Mouse (Mus musculus): ENCODE results near the gene Gng7. TPM values are rescaled to one million over a fixed set of nuclear protein-coding genes. Genes with fewer than 3 reads are reported as not detected.
"Not testable (repeated sequence)": the region's sequence is repeated elsewhere in the genome, so short reads cannot be mapped to it uniquely, and the experiment has no call there.

Gng7 gene
- polyA plus RNA-seq, 1 experiment from 2014 or later: 5.2 TPM

DNA sequence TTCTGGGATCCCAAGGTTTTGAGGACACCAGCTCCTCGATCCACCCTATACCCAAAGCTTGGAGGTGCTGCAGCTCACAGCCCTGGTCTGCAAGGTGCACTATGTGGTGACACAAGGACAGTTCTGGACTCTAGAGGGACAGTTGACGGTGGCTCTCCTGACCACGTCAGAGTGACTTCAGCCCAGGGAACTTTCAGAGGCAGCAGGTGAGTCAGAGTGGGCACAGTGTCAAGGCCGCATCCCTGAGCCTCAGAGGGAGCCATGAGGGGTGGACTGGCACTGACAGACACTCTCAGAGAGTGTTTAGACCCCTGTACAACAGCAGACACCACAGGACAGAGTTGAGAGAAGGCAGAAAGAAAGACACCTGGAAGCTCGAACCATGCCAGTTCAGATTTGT, 37.8 kb upstream of the Gng7 start:
- Histone ChIP-seq H3K27ac (ENCODE audit: low read length) (no peak overlapping the region), H3K4me1 (ENCODE audit: control insufficient read depth, insufficient read depth, low read length) (no peaks in the 10 kb centered on the region), H3K9ac (ENCODE audit: low read length) (no peak overlapping the region), H3K4me2 (ENCODE audit: low read depth, low read length) (no peak overlapping the region), H3K36me3 (ENCODE audit: control insufficient read depth, insufficient read depth, low read length) (peaks cover 30% of the 10 kb centered on the region), H3K27me3 (ENCODE audit: control insufficient read depth, insufficient read depth, low read length) (no peaks in the 10 kb centered on the region), H3K4me3 (replicated peaks; ENCODE audit: low read length) (no peak overlapping the region), H3K9me3 (replicated peaks; ENCODE audit: control insufficient read depth, low read length) (no peaks in the 10 kb centered on the region)
- no peak for ATAC-seq (ENCODE audit: insufficient read depth, low FRiP score)
- 90% methylated on average over 5 of the region's 5 CpGs for WGBS

DNA sequence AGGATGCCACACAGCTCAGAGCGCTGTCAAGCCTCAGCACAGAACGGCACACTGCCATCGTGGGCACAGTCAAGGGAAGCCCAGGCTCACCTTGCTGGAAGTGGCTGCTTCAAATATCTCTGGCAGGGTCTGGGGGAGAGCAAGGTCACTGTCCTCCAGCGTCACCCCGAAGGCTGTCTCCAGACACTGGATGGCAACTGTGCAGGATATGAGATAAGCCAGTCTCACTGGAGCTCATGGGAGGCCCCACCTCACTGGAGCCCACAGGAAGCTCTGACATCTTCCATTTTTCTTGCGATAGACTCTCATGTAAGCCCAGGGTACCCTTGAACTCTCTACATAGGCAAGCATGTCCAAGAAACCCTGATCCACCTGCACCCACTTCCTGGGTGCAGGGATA, 36.4 kb upstream of the Gng7 start:
- Histone ChIP-seq H3K4me3 (replicated peaks; ENCODE audit: low read length) (no peak overlapping the region), H3K27me3 (ENCODE audit: control insufficient read depth, insufficient read depth, low read length) (no peaks in the 10 kb centered on the region), H3K36me3 (ENCODE audit: control insufficient read depth, insufficient read depth, low read length) (peaks cover 30% of the 10 kb centered on the region), H3K4me1 (ENCODE audit: control insufficient read depth, insufficient read depth, low read length) (no peaks in the 10 kb centered on the region), H3K27ac (ENCODE audit: low read length) (no peak overlapping the region), H3K9me3 (replicated peaks; ENCODE audit: control insufficient read depth, low read length) (no peaks in the 10 kb centered on the region), H3K9ac (ENCODE audit: low read length) (no peak overlapping the region), H3K4me2 (ENCODE audit: low read depth, low read length) (no peak overlapping the region)
- no peak for ATAC-seq (ENCODE audit: insufficient read depth, low FRiP score)
- WGBS: 96% methylated on average over 6 of the region's 6 CpGs

DNA sequence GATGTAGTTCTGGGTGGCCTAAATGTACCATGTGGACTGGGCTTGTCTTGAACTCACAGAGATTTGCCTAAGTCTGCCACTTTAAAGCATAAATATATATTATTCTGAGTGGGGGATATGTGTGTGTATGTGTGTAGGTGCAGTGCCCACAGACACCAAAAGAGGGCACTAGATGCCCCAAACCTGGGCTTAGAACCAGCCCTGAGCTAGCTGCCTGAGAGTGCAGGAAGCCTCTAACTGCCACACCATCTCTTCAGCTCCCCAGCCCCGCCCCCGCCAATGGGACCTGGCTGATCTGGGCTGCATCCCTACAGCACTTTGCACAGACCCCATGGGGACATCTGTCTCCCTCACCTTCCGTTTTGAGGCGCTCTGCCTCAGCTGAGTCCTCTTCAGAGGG, 35.9 kb upstream of the Gng7 start:
- H3K4me1 ChIP-seq (ENCODE audit: control insufficient read depth, insufficient read depth, low read length): no peaks in the 10 kb centered on the region
- H3K36me3 ChIP-seq (ENCODE audit: control insufficient read depth, insufficient read depth, low read length): peaks cover 30% of the 10 kb centered on the region

DNA sequence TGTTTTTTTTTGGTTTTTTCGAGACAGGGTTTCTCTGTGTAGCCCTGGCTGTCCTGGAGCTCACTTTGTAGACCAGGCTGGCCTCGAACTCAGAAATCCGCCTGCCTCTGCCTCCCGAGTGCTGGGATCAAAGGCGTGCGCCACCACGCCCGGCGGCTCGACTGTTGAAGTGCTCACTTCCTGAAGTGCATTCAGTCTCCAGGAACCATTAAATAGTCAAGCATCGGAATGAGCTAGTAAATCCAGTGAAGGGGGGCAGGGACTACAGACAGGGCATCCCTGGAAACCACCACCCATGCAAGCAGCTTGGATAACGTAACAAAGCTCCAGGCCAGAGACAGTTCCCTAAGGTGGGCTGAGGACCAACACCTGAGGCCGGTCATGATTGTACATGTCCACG, 30.5 kb upstream of the Gng7 start:
- H3K4me3 ChIP-seq (replicated peaks; ENCODE audit: low read length); H3K9ac ChIP-seq (ENCODE audit: low read length); H3K9me3 ChIP-seq (replicated peaks; ENCODE audit: control insufficient read depth, low read length); H3K4me2 ChIP-seq (ENCODE audit: low read depth, low read length); H3K27me3 ChIP-seq (ENCODE audit: control insufficient read depth, insufficient read depth, low read length); ATAC-seq (ENCODE audit: insufficient read depth, low FRiP score); H3K27ac ChIP-seq (ENCODE audit: low read length); H3K4me1 ChIP-seq (ENCODE audit: control insufficient read depth, insufficient read depth, low read length): not testable (repeated sequence)
- 87% methylated on average over 14 of the region's 14 CpGs for WGBS
- peaks cover 31% of the 10 kb centered on the region; the same call in 1 of the 2 replicates for H3K36me3 ChIP-seq (ENCODE audit: control insufficient read depth, insufficient read depth, low read length)

More for the DNA sequence above, 35.9 kb upstream of the Gng7 start:
- no peak for ATAC-seq (ENCODE audit: insufficient read depth, low FRiP score)
- no peaks in the 10 kb centered on the region for H3K27me3 ChIP-seq (ENCODE audit: control insufficient read depth, insufficient read depth, low read length)
- H3K4me3 ChIP-seq (replicated peaks; ENCODE audit: low read length): no peak overlapping the region
- no peak overlapping the region for H3K9ac ChIP-seq (ENCODE audit: low read length)
- H3K4me2 ChIP-seq (ENCODE audit: low read depth, low read length): no peak overlapping the region
- H3K27ac ChIP-seq (ENCODE audit: low read length): no peak overlapping the region
- WGBS: 89% methylated on average over 4 of the region's 4 CpGs
- no peaks in the 10 kb centered on the region for H3K9me3 ChIP-seq (replicated peaks; ENCODE audit: control insufficient read depth, low read length)

DNA sequence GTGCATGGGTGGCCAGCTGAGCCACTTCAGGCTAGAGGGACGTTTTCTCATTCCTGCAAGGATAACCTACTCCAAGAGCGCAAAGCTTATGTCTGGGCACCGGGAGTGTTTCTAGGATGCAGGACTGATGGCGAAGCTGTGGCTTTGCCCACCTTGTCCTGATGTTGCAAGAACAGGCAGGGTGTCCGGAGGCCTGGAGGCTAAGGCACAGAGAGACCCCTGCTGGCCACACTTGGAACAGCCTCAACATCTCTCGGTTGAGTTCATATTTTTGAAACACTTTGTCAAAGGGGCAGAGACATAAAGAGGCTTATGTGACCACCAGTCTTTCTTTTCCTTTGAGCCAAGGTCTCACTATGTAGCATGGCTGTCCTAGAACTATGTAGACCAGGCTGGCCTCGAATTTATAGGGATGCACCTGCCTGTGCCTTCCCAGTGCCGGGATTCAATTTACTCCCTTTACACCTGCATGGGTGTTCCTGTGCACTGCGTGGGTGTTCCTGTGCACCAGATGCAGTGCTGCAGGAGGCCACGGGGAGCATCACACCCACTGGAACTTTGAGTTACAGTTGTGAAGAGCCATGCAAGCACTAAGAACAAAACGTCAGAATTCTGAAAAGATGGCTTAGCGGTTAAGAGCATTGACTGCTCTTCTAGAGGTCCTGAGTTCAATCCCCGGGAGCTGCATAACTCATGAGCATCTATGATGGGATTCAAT, 26.9 kb upstream of the Gng7 start:
- H3K4me1 ChIP-seq (ENCODE audit: control insufficient read depth, insufficient read depth, low read length): no peaks in the 10 kb centered on the region
- WGBS: 33% methylated on average over 13 of the region's 13 CpGs
- H3K9ac ChIP-seq (ENCODE audit: low read length): no peak overlapping the region
- no peaks in the 10 kb centered on the region for H3K27me3 ChIP-seq (ENCODE audit: control insufficient read depth, insufficient read depth, low read length)
- H3K36me3 ChIP-seq (ENCODE audit: control insufficient read depth, insufficient read depth, low read length): 0 out of 2 replicates have a peak, but pooled peaks cover 13% of the 10 kb centered on the region
- no peak overlapping the region for H3K27ac ChIP-seq (ENCODE audit: low read length)
- no peak overlapping the region for H3K4me3 ChIP-seq (replicated peaks; ENCODE audit: low read length)
- H3K4me2 ChIP-seq (ENCODE audit: low read depth, low read length): no peak overlapping the region
- no peaks in the 10 kb centered on the region for H3K9me3 ChIP-seq (replicated peaks; ENCODE audit: control insufficient read depth, low read length)
- no peak for ATAC-seq (ENCODE audit: insufficient read depth, low FRiP score)

DNA sequence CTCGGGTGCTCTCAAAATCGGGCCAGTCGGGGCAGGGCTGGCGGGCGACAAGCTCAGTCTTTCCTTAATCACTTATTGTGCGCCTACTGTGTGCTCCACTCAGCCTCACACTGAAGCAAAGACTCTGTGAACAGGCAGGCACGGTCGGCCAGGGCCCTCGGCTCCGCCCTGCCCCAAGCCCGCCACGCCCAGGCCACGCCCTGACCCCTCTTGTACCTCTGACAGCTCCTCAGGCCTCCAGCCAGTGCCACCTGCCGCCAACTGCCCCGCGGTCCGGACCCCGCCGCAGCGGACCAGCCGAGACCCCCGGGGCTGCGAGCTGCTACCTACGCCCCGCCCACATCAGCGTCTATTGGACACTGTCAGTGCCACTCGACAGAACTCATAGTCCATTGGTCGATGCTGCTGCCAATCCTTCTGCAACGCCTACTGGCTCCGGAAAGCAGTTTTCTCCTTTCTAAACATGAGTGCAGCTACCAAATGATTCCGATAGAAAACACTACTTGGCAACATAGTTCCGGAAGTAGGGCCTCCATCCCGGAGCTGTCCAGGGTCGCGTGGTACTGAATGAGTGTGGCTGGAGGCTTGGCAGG, 22.3 kb upstream of the Gng7 start, which contains the start of gene Slc39a3:
Slc39a3 (minus strand) TSS at position 439 of the 593 bp plus-strand sequence.
- WGBS: under 1% methylated on average over 35 of the region's 35 CpGs
- Histone ChIP-seq H3K4me2 (ENCODE audit: low read depth, low read length) (peak within 1 kb of the TSS; percentile 72), H3K4me3 (replicated peaks; ENCODE audit: low read length) (peak within 1 kb of the TSS; percentile 93), H3K9ac (ENCODE audit: low read length) (peak within 1 kb of the TSS; percentile 85), H3K4me1 (ENCODE audit: control insufficient read depth, insufficient read depth, low read length) (no peaks in the 10 kb centered on the region), H3K27ac (ENCODE audit: low read length) (peak within 1 kb of the TSS; percentile 37; the same call in 1 of the 2 replicates), H3K9me3 (replicated peaks; ENCODE audit: control insufficient read depth, low read length) (no peaks in the 10 kb centered on the region), H3K36me3 (ENCODE audit: control insufficient read depth, insufficient read depth, low read length) (no peaks in the 10 kb centered on the region), H3K27me3 (ENCODE audit: control insufficient read depth, insufficient read depth, low read length) (no peaks in the 10 kb centered on the region)
- ATAC-seq (ENCODE audit: insufficient read depth, low FRiP score): peak; percentile 99

DNA sequence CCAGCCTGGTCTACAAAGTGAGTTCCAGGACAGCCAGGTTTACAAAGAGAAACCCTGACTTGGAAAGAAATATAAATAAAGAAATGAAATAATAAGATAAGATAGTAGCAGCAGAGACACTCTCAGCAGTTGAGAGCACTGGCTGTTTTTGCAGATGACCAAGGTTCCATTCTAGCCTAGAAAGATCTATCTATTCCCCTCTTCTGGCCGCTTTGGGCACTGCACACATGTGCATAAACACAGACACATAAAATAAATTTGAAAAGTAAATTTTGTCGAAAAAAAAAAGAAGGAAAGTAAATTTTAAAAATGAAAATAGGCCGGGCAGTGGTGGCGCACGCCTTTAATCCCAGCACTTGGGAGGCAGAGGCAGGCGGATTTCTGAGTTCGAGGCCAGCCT, 21.5 kb upstream of the Gng7 start:
- Histone ChIP-seq H3K4me2 (ENCODE audit: low read depth, low read length) (no peak overlapping the region), H3K4me3 (replicated peaks; ENCODE audit: low read length) (no peak overlapping the region), H3K4me1 (ENCODE audit: control insufficient read depth, insufficient read depth, low read length) (no peaks in the 10 kb centered on the region), H3K27ac (ENCODE audit: low read length) (no peak overlapping the region), H3K27me3 (ENCODE audit: control insufficient read depth, insufficient read depth, low read length) (no peaks in the 10 kb centered on the region), H3K9me3 (replicated peaks; ENCODE audit: control insufficient read depth, low read length) (no peaks in the 10 kb centered on the region), H3K9ac (ENCODE audit: low read length) (no peak overlapping the region), H3K36me3 (ENCODE audit: control insufficient read depth, insufficient read depth, low read length) (peaks cover 3% of the 10 kb centered on the region; the same call in 1 of the 2 replicates)
- WGBS: 77% methylated on average over 7 of the region's 7 CpGs
- no peak for ATAC-seq (ENCODE audit: insufficient read depth, low FRiP score)

DNA sequence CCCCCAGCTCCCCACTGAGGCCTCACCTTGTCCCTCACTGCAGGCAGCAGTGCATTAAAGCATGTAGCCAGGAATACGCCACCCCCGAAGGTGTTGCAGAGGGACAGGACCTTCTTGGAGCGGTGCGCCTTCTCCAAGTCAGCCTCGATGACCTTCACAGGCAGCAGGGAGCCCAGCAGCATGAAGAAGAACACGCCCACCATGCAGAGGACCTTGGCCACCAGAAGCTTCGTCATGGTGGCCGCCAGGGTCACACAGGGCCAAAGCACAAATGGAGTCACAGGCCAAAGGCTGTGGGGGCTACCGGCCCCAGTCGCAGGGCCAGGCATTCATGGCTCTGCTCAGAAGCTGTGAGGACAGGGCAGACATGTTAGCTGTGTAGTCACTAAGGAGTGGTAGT, 18.8 kb upstream of the Gng7 start:
- Histone ChIP-seq H3K27me3 (ENCODE audit: control insufficient read depth, insufficient read depth, low read length) (no peaks in the 10 kb centered on the region), H3K4me1 (ENCODE audit: control insufficient read depth, insufficient read depth, low read length) (no peaks in the 10 kb centered on the region), H3K36me3 (ENCODE audit: control insufficient read depth, insufficient read depth, low read length) (peaks cover 6% of the 10 kb centered on the region; the same call in 1 of the 2 replicates), H3K27ac (ENCODE audit: low read length) (no peak overlapping the region), H3K4me2 (ENCODE audit: low read depth, low read length) (no peak overlapping the region), H3K9me3 (replicated peaks; ENCODE audit: control insufficient read depth, low read length) (no peaks in the 10 kb centered on the region), H3K4me3 (replicated peaks; ENCODE audit: low read length) (no peak overlapping the region), H3K9ac (ENCODE audit: low read length) (no peak overlapping the region)
- WGBS: 76% methylated on average over 10 of the region's 10 CpGs
- ATAC-seq (ENCODE audit: insufficient read depth, low FRiP score): no peak

DNA sequence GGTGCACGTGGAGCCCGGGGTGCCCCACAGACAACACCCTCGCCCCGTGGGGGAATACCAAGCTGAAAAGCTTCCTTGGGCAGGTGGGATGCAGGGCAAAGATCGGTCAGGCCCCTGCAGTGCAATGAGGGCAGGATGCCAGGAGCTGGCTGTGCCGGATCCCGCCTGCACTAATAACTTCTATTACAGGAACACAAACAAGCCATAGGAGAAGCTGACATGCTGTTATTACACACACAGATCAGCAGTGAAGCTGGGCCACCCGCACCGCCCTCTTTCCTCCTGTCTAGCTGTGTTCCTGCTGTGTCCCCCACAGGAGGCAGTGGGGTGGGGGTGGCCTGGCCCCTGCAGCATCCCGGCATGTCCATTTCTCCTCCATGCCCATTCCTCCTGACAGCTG, 14.3 kb upstream of the Gng7 start:
- no peak overlapping the region for H3K27ac ChIP-seq (ENCODE audit: low read length)
- peaks cover 13% of the 10 kb centered on the region for H3K27me3 ChIP-seq (ENCODE audit: control insufficient read depth, insufficient read depth, low read length)
- H3K4me1 ChIP-seq (ENCODE audit: control insufficient read depth, insufficient read depth, low read length): peaks cover 5% of the 10 kb centered on the region
- H3K9ac ChIP-seq (ENCODE audit: low read length): no peak overlapping the region
- H3K4me3 ChIP-seq (replicated peaks; ENCODE audit: low read length): no peak overlapping the region
- ATAC-seq (ENCODE audit: insufficient read depth, low FRiP score): no peak
- H3K9me3 ChIP-seq (replicated peaks; ENCODE audit: control insufficient read depth, low read length): no peaks in the 10 kb centered on the region
- no peak overlapping the region for H3K4me2 ChIP-seq (ENCODE audit: low read depth, low read length)
- 71% methylated on average over 10 of the region's 10 CpGs for WGBS
- peaks cover 6% of the 10 kb centered on the region; the same call in 1 of the 2 replicates for H3K36me3 ChIP-seq (ENCODE audit: control insufficient read depth, insufficient read depth, low read length)

Data from stomach, embryonic 16.5 days (tissue).